15 mouse cellular contexts compared by ENCODE assay signal in genomic region chr3:126944081-126944480, GRCm38 (mm10).
"Had no signal": no experiment of that assay in that cellular context is flagged by ENCODE, and none has a peak within 500 bp of the region (broad histone marks: within the 10 kb centered on the region; RNA-seq: fewer than 3 reads in every experiment).

No protein-coding gene starts in this region.

- H3K4me1 ChIP-seq: limb, embryonic 15.5 days; liver, embryonic 12.5 days; neural tube, embryonic 15.5 days had no signal

- H3K27me3 ChIP-seq: limb, embryonic 15.5 days; liver, embryonic 12.5 days; neural tube, embryonic 15.5 days had no signal

- DNase-seq: kidney, postnatal 10 days; left cerebral cortex, postnatal 4 days; lung, postnatal 4 days; midbrain, embryonic 14.5 days; retina, postnatal 1 day; right cerebral cortex, postnatal 4 days; spleen, adult 18-20 months; thymus, adult 18-20 months; thymus, postnatal 14 days had no signal

- H3K9me3 ChIP-seq: limb, embryonic 15.5 days; liver, embryonic 12.5 days; neural tube, embryonic 15.5 days had no signal

- H3K9ac ChIP-seq: limb, embryonic 15.5 days; liver, embryonic 12.5 days; lung, embryonic 14.5 days; neural tube, embryonic 15.5 days had no signal

- H3K27ac ChIP-seq: limb, embryonic 15.5 days; liver, embryonic 12.5 days; midbrain, embryonic 10.5 days; neural tube, embryonic 15.5 days had no signal

- H3K4me3 ChIP-seq: limb, embryonic 15.5 days; liver, embryonic 12.5 days; midbrain, embryonic 10.5 days; myocyte; neural tube, embryonic 15.5 days had no signal

- H3K4me2 ChIP-seq: limb, embryonic 15.5 days; liver, embryonic 12.5 days; lung, embryonic 14.5 days; neural tube, embryonic 15.5 days had no signal

- ATAC-seq: liver, embryonic 12.5 days had no signal
